Mouse (Mus musculus) cortical plate, adult 2 months (tissue): ENCODE measurements around the gene Ksr1.

Source experiments
- CTCF ChIP-seq: fragments of 200-500 bp; IDR thresholded peaks from 2 replicates; pipeline ENCODE4 v1.5.1; 2011; ENCODE audit warnings: mild to moderate bottlenecking, control low read depth, low read length; ENCODE audit not compliant: insufficient read depth; ENCODE audit errors: extremely low read depth
- POLR2A ChIP-seq: fragments of 200-500 bp; IDR thresholded peaks from 2 replicates; pipeline ENCODE4 v1.6.1; 2011; ENCODE audit warnings: mild to moderate bottlenecking, low read length, control low read depth; ENCODE audit not compliant: insufficient read depth; ENCODE audit errors: extremely low read depth

DNA sequence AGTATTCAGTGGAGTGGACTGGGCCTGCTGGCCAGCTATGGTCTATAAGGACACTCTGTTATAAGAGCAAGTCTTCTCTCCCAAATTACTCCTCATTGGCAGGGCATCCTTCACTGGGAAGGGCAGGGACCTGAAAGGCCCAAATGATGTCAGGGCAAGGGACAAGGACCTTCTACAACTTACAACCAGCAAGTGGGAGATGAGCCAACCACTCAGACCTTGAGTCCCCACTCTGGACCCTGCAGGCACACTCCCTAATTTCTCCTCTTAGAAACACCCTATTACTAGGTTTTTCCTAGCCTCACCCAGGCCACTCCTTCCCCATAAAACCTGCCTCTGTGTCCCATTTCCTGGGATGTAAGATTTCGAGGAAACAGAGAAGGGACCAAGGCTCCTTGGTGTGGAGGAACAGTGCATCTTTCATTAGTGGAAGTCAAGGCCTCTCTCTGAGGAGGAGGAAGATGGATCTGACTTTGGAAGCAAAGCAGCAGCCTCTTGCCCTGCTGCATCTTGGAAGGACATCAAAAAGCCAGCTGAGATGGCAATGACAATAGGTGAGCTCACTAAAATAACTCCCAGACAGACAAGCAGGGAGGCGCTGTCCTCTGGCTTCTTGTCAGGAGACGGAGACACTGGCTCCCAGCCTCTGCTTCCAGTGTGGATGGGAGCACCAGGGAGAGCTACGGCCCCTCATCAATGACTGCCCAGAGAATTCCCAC is 20.5 kb upstream of the Ksr1 start:
- TF ChIP-seq CTCF = no peak
- TF ChIP-seq POLR2A = no peak
